Mouse (Mus musculus) embryonic facial prominence, embryonic 13.5 days (tissue): ENCODE data around the gene Dgkg. TPM values are rescaled to one million over a fixed set of nuclear protein-coding genes. Genes with fewer than 3 reads are reported as not detected.
A peak's percentile ranks its signal among the peaks of the same experiment; 100 is the strongest.

Source experiments
- ATAC-seq: fragments of 200-750 bp; cut with Nextera tagmentation; 2 replicates; pipeline ENCODE4 v1.8.0; 2017; ENCODE audit warnings: low read depth; ENCODE audit not compliant: insufficient number of reproducible peaks, insufficient read depth, low FRiP score, low TSS enrichment
- H3K27ac ChIP-seq: fragments of 300-500 bp; sonication (generic); 2 replicates; pipeline ENCODE4 v1.5.1; 2015; ENCODE audit warnings: moderate library complexity, mild to moderate bottlenecking, inconsistent platforms
- H3K27me3 ChIP-seq: fragments of 300-500 bp; sonication (generic); 2 replicates; pipeline ENCODE4 v1.6.1; 2015; ENCODE audit warnings: mild to moderate bottlenecking, inconsistent platforms
- H3K36me3 ChIP-seq: fragments of 300-500 bp; sonication (generic); 2 replicates; pipeline ENCODE4 v1.6.1; 2015; ENCODE audit warnings: mild to moderate bottlenecking, inconsistent platforms
- H3K4me1 ChIP-seq: fragments of 300-500 bp; sonication (generic); 2 replicates; pipeline ENCODE4 v1.6.1; 2015; ENCODE audit warnings: inconsistent platforms
- H3K4me2 ChIP-seq: fragments of 300-500 bp; sonication (generic); 2 replicates; pipeline ENCODE4 v1.6.1; 2015; ENCODE audit warnings: moderate library complexity, mild to moderate bottlenecking, inconsistent platforms
- H3K4me3 ChIP-seq: fragments of 300-500 bp; sonication (generic); 2 replicates; pipeline ENCODE4 v1.5.1; 2015; ENCODE audit warnings: mild to moderate bottlenecking, inconsistent platforms
- H3K9ac ChIP-seq: fragments of 300-500 bp; sonication (generic); 2 replicates; pipeline ENCODE4 v1.6.1; 2015; ENCODE audit warnings: mild to moderate bottlenecking, inconsistent platforms
- H3K9me3 ChIP-seq: fragments of 300-500 bp; sonication (generic); 2 replicates; pipeline ENCODE4 v1.6.1; 2016; ENCODE audit warnings: inconsistent platforms
- WGBS: fragments of 180-500 bp; shearing (Covaris S2); methylation state at CpG from one replicate; pipeline ENCODE4 v1.1.7; 2015; ENCODE audit warnings: mixed read lengths; 5-methylcytosine and 5-hydroxymethylcytosine counted together
- polyA plus RNA-seq: library from polyadenylated mRNA; unstranded; fragments of >200 nt; fragmentation: Nextera tagmentation; extraction: Ambion mirVana; gene quantifications from 2 replicates; pipeline ENCODE4 v1.2.1, GENCODE M21; 2015

Dgkg gene
- polyA plus RNA-seq, 1 experiment from 2014 or later, result 0.13 TPM

GRCm38 (mm10) chr16:22444786-22445185 is 212.2 kb downstream of the Dgkg start:
- no peaks in the 10 kb centered on the region for H3K9me3 ChIP-seq
- 30% methylated on average over 6 of the region's 6 CpGs for WGBS
- peak overlapping the region; percentile 30; the same call in 1 of the 2 replicates for H3K4me2 ChIP-seq
- H3K36me3 ChIP-seq, result no peaks in the 10 kb centered on the region
- 0 out of 2 replicates have a peak overlapping the region, but pooled peaks have one; percentile 21 for H3K9ac ChIP-seq
- no peak for ATAC-seq
- peaks cover 27% of the 10 kb centered on the region for H3K4me1 ChIP-seq
- peaks cover 14% of the 10 kb centered on the region for H3K27me3 ChIP-seq
- H3K27ac ChIP-seq, result peak overlapping the region; percentile 55; the same call in 1 of the 2 replicates
- H3K4me3 ChIP-seq, result no peak overlapping the region

GRCm38 (mm10) chr16:22442202-22442601 is 214.8 kb downstream of the Dgkg start:
- no peak overlapping the region for H3K4me2 ChIP-seq
- peaks cover 32% of the 10 kb centered on the region for H3K4me1 ChIP-seq
- no peaks in the 10 kb centered on the region for H3K9me3 ChIP-seq
- H3K27me3 ChIP-seq, result peaks cover 17% of the 10 kb centered on the region
- H3K27ac ChIP-seq, result no peak overlapping the region
- 32% methylated on average over 7 of the region's 7 CpGs for WGBS
- no peak for ATAC-seq
- no peaks in the 10 kb centered on the region for H3K36me3 ChIP-seq
- no peak overlapping the region for H3K9ac ChIP-seq
- H3K4me3 ChIP-seq, result no peak overlapping the region

GRCm38 (mm10) chr16:22441317-22441716 is 215.7 kb downstream of the Dgkg start:
- H3K27me3 ChIP-seq, result peaks cover 17% of the 10 kb centered on the region
- ATAC-seq, result no peak
- H3K4me3 ChIP-seq, result no peak overlapping the region
- no peak overlapping the region for H3K4me2 ChIP-seq
- H3K9ac ChIP-seq, result no peak overlapping the region
- no peak overlapping the region for H3K27ac ChIP-seq
- 78% methylated on average over 4 of the region's 4 CpGs for WGBS
- H3K9me3 ChIP-seq, result no peaks in the 10 kb centered on the region
- peaks cover 32% of the 10 kb centered on the region for H3K4me1 ChIP-seq
- no peaks in the 10 kb centered on the region for H3K36me3 ChIP-seq

- H3K27ac ChIP-seq, result peak overlapping the region; percentile 87
- under 1% methylated on average over 18 of the region's 18 CpGs for WGBS
- H3K27me3 ChIP-seq, result peaks cover 17% of the 10 kb centered on the region
- peak overlapping the region; percentile 94 for H3K4me2 ChIP-seq
- H3K9ac ChIP-seq, result peak overlapping the region; percentile 44
- H3K36me3 ChIP-seq, result no peaks in the 10 kb centered on the region
- H3K9me3 ChIP-seq, result no peaks in the 10 kb centered on the region
- peak overlapping the region; percentile 79 for H3K4me3 ChIP-seq
- H3K4me1 ChIP-seq, result peaks cover 32% of the 10 kb centered on the region
- ATAC-seq, result no peak
Observed at GRCm38 (mm10) chr16:22440269-22440668, 216.8 kb downstream of the Dgkg start.

GRCm38 (mm10) chr16:22439499-22440177 is 217.4 kb downstream of the Dgkg start, which contains the start of gene Etv5:
TSS of gene Etv5 (minus strand) at chr16:22439719.
- ATAC-seq, result peak; percentile 98
- H3K36me3 ChIP-seq, result no peaks in the 10 kb centered on the region
- under 1% methylated on average over 54 of the region's 63 CpGs for WGBS
- peak within 1 kb of the TSS; percentile 94 for H3K4me2 ChIP-seq
- peak within 1 kb of the TSS; percentile 87 for H3K27ac ChIP-seq
- no peaks in the 10 kb centered on the region for H3K9me3 ChIP-seq
- H3K9ac ChIP-seq, result peak within 1 kb of the TSS; percentile 83
- H3K4me3 ChIP-seq, result peak within 1 kb of the TSS; percentile 79
- H3K4me1 ChIP-seq, result peaks cover 33% of the 10 kb centered on the region
- H3K27me3 ChIP-seq, result peaks cover 17% of the 10 kb centered on the region

- H3K9ac ChIP-seq, result peak overlapping the region; percentile 83
- peaks cover 36% of the 10 kb centered on the region for H3K4me1 ChIP-seq
- peak; percentile 11 for ATAC-seq
- H3K27me3 ChIP-seq, result peaks cover 17% of the 10 kb centered on the region
- WGBS, result under 1% methylated on average over 59 of the region's 59 CpGs
- H3K4me3 ChIP-seq, result peak overlapping the region; percentile 79
- peak overlapping the region; percentile 81 for H3K27ac ChIP-seq
- H3K36me3 ChIP-seq, result no peaks in the 10 kb centered on the region
- H3K4me2 ChIP-seq, result peak overlapping the region; percentile 94
- H3K9me3 ChIP-seq, result no peaks in the 10 kb centered on the region
Observed at GRCm38 (mm10) chr16:22438441-22439373, 218.3 kb downstream of the Dgkg start.

GRCm38 (mm10) chr16:22436106-22436505 is 220.9 kb downstream of the Dgkg start:
- ATAC-seq, result no peak
- Histone ChIP-seq H3K4me3 (no peak overlapping the region), H3K4me1 (peaks cover 29% of the 10 kb centered on the region), H3K36me3 (no peaks in the 10 kb centered on the region), H3K27me3 (peaks cover 7% of the 10 kb centered on the region; the same call in 1 of the 2 replicates), H3K9ac (no peak overlapping the region), H3K27ac (no peak overlapping the region), H3K9me3 (no peaks in the 10 kb centered on the region), H3K4me2 (no peak overlapping the region)
- 33% methylated on average over 6 of the region's 6 CpGs for WGBS

GRCm38 (mm10) chr16:22434530-22434929 is 222.5 kb downstream of the Dgkg start:
- no peak overlapping the region for H3K4me2 ChIP-seq
- no peak overlapping the region for H3K9ac ChIP-seq
- 62% methylated on average over 5 of the region's 5 CpGs for WGBS
- H3K27me3 ChIP-seq, result peaks cover 3% of the 10 kb centered on the region; the same call in 1 of the 2 replicates
- no peaks in the 10 kb centered on the region for H3K9me3 ChIP-seq
- H3K4me3 ChIP-seq, result no peak overlapping the region
- H3K4me1 ChIP-seq, result peaks cover 30% of the 10 kb centered on the region
- H3K27ac ChIP-seq, result no peak overlapping the region
- ATAC-seq, result no peak
- no peaks in the 10 kb centered on the region for H3K36me3 ChIP-seq

- no peaks in the 10 kb centered on the region for H3K9me3 ChIP-seq
- no peak for ATAC-seq
- H3K4me3 ChIP-seq, result no peak overlapping the region
- H3K27me3 ChIP-seq, result peaks cover 3% of the 10 kb centered on the region; the same call in 1 of the 2 replicates
- no peaks in the 10 kb centered on the region for H3K36me3 ChIP-seq
- no peak overlapping the region for H3K4me2 ChIP-seq
- H3K27ac ChIP-seq, result no peak overlapping the region
- whole genome bisulfite sequencing, result 30% methylated on average over 12 of the region's 12 CpGs
- peaks cover 34% of the 10 kb centered on the region for H3K4me1 ChIP-seq
- no peak overlapping the region for H3K9ac ChIP-seq
Observed at GRCm38 (mm10) chr16:22433944-22434343, 223.1 kb downstream of the Dgkg start.

- WGBS, result 83% methylated on average over 12 of the region's 12 CpGs
- H3K4me2 ChIP-seq, result no peak overlapping the region
Observed at GRCm38 (mm10) chr16:22431773-22432172, 225.2 kb downstream of the Dgkg start.

GRCm38 (mm10) chr16:22431335-22431734 is 225.7 kb downstream of the Dgkg start:
- H3K4me3 ChIP-seq, result no peak overlapping the region
- H3K36me3 ChIP-seq, result no peaks in the 10 kb centered on the region
- H3K9ac ChIP-seq, result no peak overlapping the region
- no peaks in the 10 kb centered on the region for H3K9me3 ChIP-seq
- H3K27ac ChIP-seq, result no peak overlapping the region
- H3K27me3 ChIP-seq, result no peaks in the 10 kb centered on the region; the same call in 1 of the 2 replicates
- peaks cover 46% of the 10 kb centered on the region for H3K4me1 ChIP-seq
- WGBS, result 54% methylated on average over 2 of the region's 2 CpGs
- no peak overlapping the region for H3K4me2 ChIP-seq
- no peak for ATAC-seq

More at GRCm38 (mm10) chr16:22431773-22432172, 225.2 kb downstream of the Dgkg start:
- Histone ChIP-seq H3K9me3 (no peaks in the 10 kb centered on the region), H3K9ac (no peak overlapping the region), H3K4me3 (no peak overlapping the region), H3K36me3 (no peaks in the 10 kb centered on the region), H3K27ac (no peak overlapping the region), H3K4me1 (peaks cover 45% of the 10 kb centered on the region), H3K27me3 (no peaks in the 10 kb centered on the region; the same call in 1 of the 2 replicates)
- no peak for ATAC-seq
